Mouse (Mus musculus): Measurements from ENCODE around the gene Tom1l2.

Tom1l2 gene

GRCm38 (mm10) chr11:60233235-60233634 is 119.5 kb downstream of the Tom1l2 start:
- no peak for DNase-seq (ENCODE audit: extremely low spot score, low read depth, low spot score)

- DNase-seq (ENCODE audit: extremely low spot score, low read depth, low spot score) = no peak
Observed at GRCm38 (mm10) chr11:60232441-60233058, 120.2 kb downstream of the Tom1l2 start.

GRCm38 (mm10) chr11:60231951-60232350 is 120.8 kb downstream of the Tom1l2 start:
- no peak for DNase-seq (ENCODE audit: extremely low spot score, low read depth, low spot score)

- DNase-seq (ENCODE audit: extremely low spot score, low read depth, low spot score) = no peak
Observed at GRCm38 (mm10) chr11:60231326-60231725, 121.4 kb downstream of the Tom1l2 start.

GRCm38 (mm10) chr11:60230512-60230911 is 122.2 kb downstream of the Tom1l2 start:
- no peak for DNase-seq (ENCODE audit: extremely low spot score, low read depth, low spot score)

- no peak for DNase-seq (ENCODE audit: extremely low spot score, low read depth, low spot score)
Observed at GRCm38 (mm10) chr11:60229821-60230220, 122.9 kb downstream of the Tom1l2 start.

- DNase-seq (ENCODE audit: extremely low spot score, low read depth, low spot score) = no peak
Observed at GRCm38 (mm10) chr11:60228525-60228924, 124.2 kb downstream of the Tom1l2 start.

GRCm38 (mm10) chr11:60225874-60226273 is 126.8 kb downstream of the Tom1l2 start:
- DNase-seq (ENCODE audit: extremely low spot score, low read depth, low spot score) = no peak

GRCm38 (mm10) chr11:60224676-60225075 is 128.0 kb downstream of the Tom1l2 start:
- no peak for DNase-seq (ENCODE audit: extremely low spot score, low read depth, low spot score)

- no peak for DNase-seq (ENCODE audit: extremely low spot score, low read depth, low spot score)
Observed at GRCm38 (mm10) chr11:60222469-60223236, 130.1 kb downstream of the Tom1l2 start, which contains the start of gene Srebf1. Srebf1 (minus strand) TSS chr11:60222581.

GRCm38 (mm10) chr11:60222085-60222468 is 130.6 kb downstream of the Tom1l2 start:
- no peak for DNase-seq (ENCODE audit: extremely low spot score, low read depth, low spot score)

GRCm38 (mm10) chr11:60221425-60221824 is 131.3 kb downstream of the Tom1l2 start:
- DNase-seq (ENCODE audit: extremely low spot score, low read depth, low spot score) = no peak

GRCm38 (mm10) chr11:60220291-60220804 is 132.4 kb downstream of the Tom1l2 start:
- peak; percentile 69 for DNase-seq (ENCODE audit: extremely low spot score, low read depth, low spot score)

- no peak for DNase-seq (ENCODE audit: extremely low spot score, low read depth, low spot score)
Observed at GRCm38 (mm10) chr11:60219609-60220008, 133.1 kb downstream of the Tom1l2 start.

- DNase-seq (ENCODE audit: extremely low spot score, low read depth, low spot score) = no peak
Observed at GRCm38 (mm10) chr11:60217467-60217866, 135.2 kb downstream of the Tom1l2 start.

- DNase-seq (ENCODE audit: extremely low spot score, low read depth, low spot score) = no peak
Observed at GRCm38 (mm10) chr11:60216671-60217070, 136.0 kb downstream of the Tom1l2 start.

GRCm38 (mm10) chr11:60213266-60213665 is 139.4 kb downstream of the Tom1l2 start:
- no peak for DNase-seq (ENCODE audit: extremely low spot score, low read depth, low spot score)

GRCm38 (mm10) chr11:60211761-60212160 is 140.9 kb downstream of the Tom1l2 start:
- DNase-seq (ENCODE audit: extremely low spot score, low read depth, low spot score) = no peak

GRCm38 (mm10) chr11:60211152-60211551 is 141.6 kb downstream of the Tom1l2 start:
- DNase-seq (ENCODE audit: extremely low spot score, low read depth, low spot score) = no peak

- DNase-seq (ENCODE audit: extremely low spot score, low read depth, low spot score) = peak; percentile 39
Observed at GRCm38 (mm10) chr11:60210305-60210724, 142.4 kb downstream of the Tom1l2 start.

- DNase-seq (ENCODE audit: extremely low spot score, low read depth, low spot score) = no peak
Observed at GRCm38 (mm10) chr11:60209933-60210249, 142.8 kb downstream of the Tom1l2 start.

GRCm38 (mm10) chr11:60209217-60209932 is 143.3 kb downstream of the Tom1l2 start:
- DNase-seq (ENCODE audit: extremely low spot score, low read depth, low spot score) = no peak
